Mouse (Mus musculus) limb, embryonic 11.5 days (tissue): Measurements from ENCODE around the gene Dus2. TPM values are rescaled to one million over a fixed set of nuclear protein-coding genes. Genes with fewer than 3 reads are reported as not detected.
A peak's percentile ranks its signal among the peaks of the same experiment; 100 is the strongest.

ENCODE experiments used
- ATAC-seq: fragments of 200-750 bp; cut with Nextera tagmentation; 2 replicates; pipeline ENCODE4 v1.8.0; 2017; ENCODE audit warnings: low read depth; ENCODE audit not compliant: insufficient number of reproducible peaks, low FRiP score, low TSS enrichment
- DNase-seq: peaks from one replicate; pipeline ENCODE4 v3.0.0-alpha.2; 2015; ENCODE audit warnings: low spot score
- H3K27ac ChIP-seq: fragments of 300-500 bp; sonication (generic); replicated peaks from 2 replicates; pipeline ENCODE4 v1.5.1; 2014; ENCODE audit warnings: low read depth, mild to moderate bottlenecking, low read length
- H3K27me3 ChIP-seq: fragments of 300-500 bp; sonication (generic); 2 replicates; pipeline ENCODE4 v1.6.1; 2014; ENCODE audit warnings: mild to moderate bottlenecking, low read length, mixed read lengths; ENCODE audit not compliant: control insufficient read depth, insufficient read depth
- H3K36me3 ChIP-seq: fragments of 300-500 bp; sonication (generic); 2 replicates; pipeline ENCODE4 v1.6.1; 2014; ENCODE audit warnings: mild to moderate bottlenecking, low read length, moderate library complexity, mixed read lengths; ENCODE audit not compliant: control insufficient read depth, insufficient read depth
- H3K4me1 ChIP-seq: fragments of 300-500 bp; sonication (generic); 2 replicates; pipeline ENCODE4 v1.6.1; 2014; ENCODE audit warnings: low read length, mixed read lengths; ENCODE audit not compliant: control insufficient read depth, insufficient read depth
- H3K4me2 ChIP-seq: fragments of 300-500 bp; sonication (generic); 2 replicates; pipeline ENCODE4 v1.6.1; 2014; ENCODE audit warnings: low read depth, mild to moderate bottlenecking, moderate library complexity; ENCODE audit not compliant: severe bottlenecking
- H3K4me3 ChIP-seq: fragments of 300-500 bp; sonication (generic); 2 replicates; pipeline ENCODE4 v1.5.1; 2014; ENCODE audit warnings: low read depth, low read length
- H3K9ac ChIP-seq: fragments of 300-500 bp; sonication (generic); 2 replicates; pipeline ENCODE4 v1.6.1; 2014; ENCODE audit warnings: mild to moderate bottlenecking, low read length
- H3K9me3 ChIP-seq: fragments of 300-500 bp; sonication (generic); 2 replicates; pipeline ENCODE4 v1.6.1; 2016; ENCODE audit warnings: low read length; ENCODE audit not compliant: control insufficient read depth
- WGBS: fragments of 180-500 bp; shearing (Covaris S2); extraction: QIAGEN DNeasy Blood & Tissue Kit; methylation state at CpG from one replicate; pipeline ENCODE4 v1.1.7; 2014; 5-methylcytosine and 5-hydroxymethylcytosine counted together
- polyA plus RNA-seq: library from polyadenylated mRNA; unstranded; fragments of >200 nt; fragmentation: Nextera tagmentation; extraction: Ambion mirVana; gene quantifications from 2 replicates; pipeline ENCODE4 v1.2.1, GENCODE M21; 2014

The Dus2 gene
- 18.8 and 21.8 TPM in 2 replicates for polyA plus RNA-seq

- Histone ChIP-seq H3K9me3 (no peaks in the 10 kb centered on the region), H3K36me3 (no peaks in the 10 kb centered on the region), H3K4me2 (no peak within 1 kb of the TSS; the same call in 1 of the 2 replicates), H3K4me1 (no peaks in the 10 kb centered on the region), H3K4me3 (no peak within 1 kb of the TSS), H3K27ac (no peak within 1 kb of the TSS), H3K9ac (0 out of 2 replicates have a peak within 1 kb of the TSS, but pooled peaks have one; percentile 30), H3K27me3 (no peaks in the 10 kb centered on the region)
- DNase-seq (peak; percentile 91), ATAC-seq (0 out of 2 replicates have a peak, but pooled peaks have one; percentile 54)
- 10% methylated on average over 15 of the region's 15 CpGs for WGBS
Measured at GRCm38 (mm10) chr8:105990856-105991387, at the start of gene Dus2. TSS of gene Dus2 (plus strand) at chr8:105991337.

- Histone ChIP-seq H3K9me3 (no peaks in the 10 kb centered on the region), H3K9ac (no peak overlapping the region), H3K36me3 (peaks cover 29% of the 10 kb centered on the region), H3K27ac (no peak overlapping the region), H3K4me3 (no peak overlapping the region), H3K27me3 (no peaks in the 10 kb centered on the region), H3K4me1 (0 out of 2 replicates have a peak, but pooled peaks cover 4% of the 10 kb centered on the region), H3K4me2 (no peak overlapping the region)
- WGBS: 95% methylated on average over 11 of the region's 11 CpGs
- ATAC-seq (no peak), DNase-seq (no peak)
Measured at GRCm38 (mm10) chr8:105942026-105942425, 49.1 kb upstream of the Dus2 start.

- Histone ChIP-seq H3K9ac (no peak overlapping the region), H3K27me3 (no peaks in the 10 kb centered on the region), H3K27ac (no peak overlapping the region), H3K36me3 (peaks cover 31% of the 10 kb centered on the region), H3K9me3 (no peaks in the 10 kb centered on the region), H3K4me3 (no peak overlapping the region), H3K4me2 (no peak overlapping the region), H3K4me1 (0 out of 2 replicates have a peak, but pooled peaks cover 4% of the 10 kb centered on the region)
- no peak for DNase-seq
- ATAC-seq: no peak
- 98% methylated on average over 5 of the region's 5 CpGs for WGBS
Measured at GRCm38 (mm10) chr8:105942542-105942941, 48.6 kb upstream of the Dus2 start.

- H3K4me2 ChIP-seq: no peak within 1 kb of the TSS
- H3K9me3 ChIP-seq: no peaks in the 10 kb centered on the region
- H3K36me3 ChIP-seq: peaks cover 32% of the 10 kb centered on the region
- ATAC-seq (no peak), DNase-seq (no peak)
- no peak within 1 kb of the TSS for H3K27ac ChIP-seq
- no peaks in the 10 kb centered on the region for H3K4me1 ChIP-seq
- H3K9ac ChIP-seq: no peak within 1 kb of the TSS
- no peak within 1 kb of the TSS for H3K4me3 ChIP-seq
- H3K27me3 ChIP-seq: no peaks in the 10 kb centered on the region
- WGBS: 85% methylated on average over 8 of the region's 8 CpGs
Measured at GRCm38 (mm10) chr8:105943321-105943739, 47.8 kb upstream of the Dus2 start, which contains the start of gene Lcat. TSS of gene Lcat (minus strand) at chr8:105943382.

- no peak for DNase-seq
Measured at GRCm38 (mm10) chr8:105949350-105949749, 41.8 kb upstream of the Dus2 start.

GRCm38 (mm10) chr8:105951057-105951659 is 40.0 kb upstream of the Dus2 start:
- H3K4me2 ChIP-seq: no peak overlapping the region
- no peak for DNase-seq
- H3K36me3 ChIP-seq: peaks cover 32% of the 10 kb centered on the region
- 54% methylated on average over 7 of the region's 7 CpGs for WGBS
- no peaks in the 10 kb centered on the region for H3K27me3 ChIP-seq
- no peaks in the 10 kb centered on the region for H3K4me1 ChIP-seq
- no peak for ATAC-seq
- H3K9me3 ChIP-seq: no peaks in the 10 kb centered on the region
- no peak overlapping the region for H3K9ac ChIP-seq
- H3K4me3 ChIP-seq: no peak overlapping the region
- no peak overlapping the region for H3K27ac ChIP-seq

More at GRCm38 (mm10) chr8:105949350-105949749, 41.8 kb upstream of the Dus2 start:
- no peaks in the 10 kb centered on the region for H3K4me1 ChIP-seq
- H3K27ac ChIP-seq: no peak overlapping the region
- 94% methylated on average over 10 of the region's 10 CpGs for WGBS
- H3K9me3 ChIP-seq: no peaks in the 10 kb centered on the region
- H3K4me3 ChIP-seq: no peak overlapping the region
- no peaks in the 10 kb centered on the region for H3K27me3 ChIP-seq
- H3K4me2 ChIP-seq: no peak overlapping the region
- ATAC-seq: no peak
- peaks cover 36% of the 10 kb centered on the region for H3K36me3 ChIP-seq
- no peak overlapping the region for H3K9ac ChIP-seq

GRCm38 (mm10) chr8:105956556-105956955 is 34.6 kb upstream of the Dus2 start:
- 88% methylated on average over 4 of the region's 4 CpGs for WGBS
- Histone ChIP-seq H3K4me3 (no peak overlapping the region), H3K4me1 (no peaks in the 10 kb centered on the region), H3K27me3 (no peaks in the 10 kb centered on the region), H3K4me2 (no peak overlapping the region), H3K9ac (no peak overlapping the region), H3K9me3 (no peaks in the 10 kb centered on the region), H3K36me3 (peaks cover 8% of the 10 kb centered on the region), H3K27ac (no peak overlapping the region)
- ATAC-seq: 0 out of 2 replicates have a peak, but pooled peaks have one; percentile 17
- DNase-seq: no peak

GRCm38 (mm10) chr8:105957813-105958212 is 33.3 kb upstream of the Dus2 start:
- Histone ChIP-seq H3K36me3 (peaks cover 6% of the 10 kb centered on the region; the same call in 1 of the 2 replicates), H3K4me3 (no peak overlapping the region), H3K27me3 (no peaks in the 10 kb centered on the region), H3K4me2 (no peak overlapping the region), H3K4me1 (no peaks in the 10 kb centered on the region), H3K9me3 (no peaks in the 10 kb centered on the region), H3K27ac (no peak overlapping the region), H3K9ac (no peak overlapping the region)
- ATAC-seq (no peak), DNase-seq (no peak)
- WGBS: 70% methylated on average over 3 of the region's 4 CpGs
